Mouse (Mus musculus): Measurements from ENCODE around the gene Bsnd.

DNA sequence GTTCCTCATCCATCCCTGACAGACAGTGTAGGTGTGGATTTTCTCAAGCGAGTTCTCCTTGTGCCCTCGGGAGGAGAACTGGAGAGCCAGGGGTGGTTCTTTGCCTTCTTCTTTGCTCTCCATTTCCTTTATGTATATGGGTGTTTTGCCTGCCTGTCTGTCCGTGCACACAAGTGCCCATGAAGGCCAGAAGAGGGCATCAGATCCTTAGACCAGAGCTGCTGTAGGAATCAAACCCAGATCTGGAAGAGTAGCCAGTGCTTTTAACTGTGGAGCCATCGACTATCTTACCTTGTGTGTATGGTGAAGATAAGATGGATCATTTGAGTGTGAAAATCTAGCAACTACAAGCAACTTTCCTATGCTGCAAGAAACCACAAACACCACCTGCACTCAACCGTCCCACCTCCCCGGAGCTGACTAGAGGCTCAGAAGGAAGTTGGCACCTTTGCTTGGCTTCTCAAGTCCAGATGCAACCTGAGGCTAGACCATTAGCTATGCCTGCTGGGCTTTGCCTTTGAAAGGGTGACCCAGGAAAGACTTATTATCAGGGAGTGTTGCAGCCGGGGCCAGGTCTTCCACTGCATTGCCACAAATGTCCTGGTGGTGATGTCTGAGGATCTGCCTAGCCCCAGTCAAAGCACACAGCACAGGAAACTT is 41.5 kb upstream of the Bsnd start:
- no peak for TF ChIP-seq CTCF (IDR thresholded peaks at IDR 0.05; ENCODE audit: extremely low read depth, insufficient read depth, insufficient read length, insufficient replicate concordance)
- TF ChIP-seq POLR2A (IDR thresholded peaks at IDR 0.05; ENCODE audit: low read depth, low read length): no peak

Data from spleen, adult 2 months (tissue).